Mouse (Mus musculus) heart, postnatal 0 days (tissue): ENCODE data around the gene Tnks2. TPM values are rescaled to one million over a fixed set of nuclear protein-coding genes. Genes with fewer than 3 reads are reported as not detected.

ENCODE experiments used
- ATAC-seq: fragments of 200-750 bp; cut with Nextera tagmentation; 2 replicates; pipeline ENCODE4 v1.8.0; 2017; ENCODE audit warnings: low read depth, moderate number of reproducible peaks, moderate library complexity; ENCODE audit not compliant: insufficient read depth
- DNase-seq: peaks from one replicate; pipeline ENCODE4 v3.0.0-alpha.2; 2016; ENCODE audit warnings: low spot score
- H3K27ac ChIP-seq: fragments of 300-500 bp; sonication (generic); 2 replicates; pipeline ENCODE4 v1.5.1; 2014; ENCODE audit warnings: low read depth, mild to moderate bottlenecking
- H3K27me3 ChIP-seq: fragments of 300-500 bp; sonication (generic); 2 replicates; pipeline ENCODE4 v1.6.1; 2014; ENCODE audit warnings: low read length, mixed read lengths; ENCODE audit not compliant: control insufficient read depth, insufficient read depth
- H3K36me3 ChIP-seq: fragments of 300-500 bp; sonication (generic); replicated peaks from 2 replicates; pipeline ENCODE4 v1.6.1; 2014; ENCODE audit warnings: low read length, mixed read lengths; ENCODE audit not compliant: control insufficient read depth, insufficient read depth
- H3K4me1 ChIP-seq: fragments of 300-500 bp; sonication (generic); 2 replicates; pipeline ENCODE4 v1.6.1; 2014; ENCODE audit warnings: antibody characterized with exemption; ENCODE audit not compliant: control insufficient read depth, insufficient read depth
- H3K4me2 ChIP-seq: fragments of 300-500 bp; sonication (generic); 2 replicates; pipeline ENCODE4 v1.6.1; 2014; ENCODE audit warnings: low read depth, mild to moderate bottlenecking, low read length, moderate library complexity
- H3K4me3 ChIP-seq: fragments of 300-500 bp; sonication (generic); 2 replicates; pipeline ENCODE4 v1.5.1; 2014; ENCODE audit warnings: low read depth, low read length
- H3K9ac ChIP-seq: fragments of 300-500 bp; sonication (generic); replicated peaks from 2 replicates; pipeline ENCODE4 v1.6.1; 2014; ENCODE audit warnings: low read depth, low read length, mixed read lengths
- H3K9me3 ChIP-seq: fragments of 300-500 bp; sonication (generic); replicated peaks from 2 replicates; pipeline ENCODE4 v1.6.1; 2016; ENCODE audit warnings: low read length; ENCODE audit not compliant: control insufficient read depth
- CTCF ChIP-seq: IDR thresholded peaks from 2 replicates; pipeline ENCODE4 v1.5.1; 2016; ENCODE audit warnings: antibody characterized with exemption, control low read depth, low read depth
- EP300 ChIP-seq: IDR thresholded peaks from 2 replicates; pipeline ENCODE4 v1.6.1; 2016; ENCODE audit warnings: antibody characterized with exemption, low read depth
- WGBS: fragments of 180-500 bp; shearing (Covaris S2); extraction: QIAGEN DNeasy Blood & Tissue Kit; methylation state at CpG from one replicate; pipeline ENCODE4 v1.1.7; 2014; 5-methylcytosine and 5-hydroxymethylcytosine counted together
- polyA plus RNA-seq: library from polyadenylated mRNA; unstranded; fragments of >200 nt; fragmentation: Nextera tagmentation; extraction: Ambion mirVana; gene quantifications from 2 replicates; pipeline ENCODE4 v1.2.1, GENCODE M21; 2015
- total RNA-seq: library from RNA; depleted of rRNA; stranded (reverse); fragments of >200 nt; gene quantifications from 2 replicates; pipeline ENCODE4 v1.2.3, GENCODE M21; 2014; ENCODE audit warnings: low replicate concordance

The Tnks2 gene
- total and polyA plus RNA-seq, 2 experiments from 2014 or later, result 19.8 to 84.8 TPM

- no peak overlapping the region for H3K9ac ChIP-seq
- H3K4me3 ChIP-seq, result no peak overlapping the region
- no peak for TF ChIP-seq EP300
- TF ChIP-seq CTCF, result no peak
- H3K36me3 ChIP-seq, result no peaks in the 10 kb centered on the region
- peaks cover 6% of the 10 kb centered on the region for H3K4me1 ChIP-seq
- H3K9me3 ChIP-seq, result no peaks in the 10 kb centered on the region
- DNase-seq, result no peak
- WGBS, result 77% methylated on average over 4 of the region's 4 CpGs
- no peaks in the 10 kb centered on the region for H3K27me3 ChIP-seq
- no peak overlapping the region for H3K4me2 ChIP-seq
- no peak for ATAC-seq
- H3K27ac ChIP-seq, result no peak overlapping the region
Measured at GRCm38 (mm10) chr19:36916206-36916605, 82.2 kb downstream of the Tnks2 start.

- no peak for ATAC-seq
- Histone ChIP-seq H3K4me2 (no peak overlapping the region), H3K27ac (no peak overlapping the region), H3K9ac (no peak overlapping the region), H3K27me3 (no peaks in the 10 kb centered on the region), H3K4me3 (no peak overlapping the region), H3K9me3 (no peaks in the 10 kb centered on the region), H3K36me3 (no peaks in the 10 kb centered on the region), H3K4me1 (peaks cover 6% of the 10 kb centered on the region)
- WGBS, result 81% methylated on average over 1 of the region's 1 CpGs
- DNase-seq, result no peak
- TF ChIP-seq CTCF, result no peak
- no peak for TF ChIP-seq EP300
Measured at GRCm38 (mm10) chr19:36916876-36917389, 82.9 kb downstream of the Tnks2 start.

GRCm38 (mm10) chr19:36918441-36919301, 84.6 kb downstream of the Tnks2 start:
- WGBS, result 0% methylated on average over 72 of the region's 85 CpGs
- H3K9me3 ChIP-seq, result no peaks in the 10 kb centered on the region

GRCm38 (mm10) chr19:36919466-36919865, 85.4 kb downstream of the Tnks2 start, which contains the start of gene Fgfbp3:
Gene Fgfbp3 (minus strand): TSS chr19:36919615.
- ATAC-seq (no peak), DNase-seq (no peak)
- Histone ChIP-seq H3K9ac (peak within 1 kb of the TSS; percentile 82), H3K27me3 (no peaks in the 10 kb centered on the region), H3K4me3 (peak within 1 kb of the TSS; percentile 95), H3K27ac (peak within 1 kb of the TSS; percentile 86), H3K4me2 (peak within 1 kb of the TSS; percentile 84), H3K36me3 (no peaks in the 10 kb centered on the region), H3K4me1 (peaks cover 6% of the 10 kb centered on the region), H3K9me3 (no peaks in the 10 kb centered on the region)
- WGBS, result 7% methylated on average over 12 of the region's 12 CpGs
- no peak for TF ChIP-seq CTCF
- TF ChIP-seq EP300, result no peak

More at GRCm38 (mm10) chr19:36918441-36919301, 84.6 kb downstream of the Tnks2 start:
- peak overlapping the region; percentile 86 for H3K27ac ChIP-seq
- H3K4me1 ChIP-seq, result peaks cover 6% of the 10 kb centered on the region
- H3K4me2 ChIP-seq, result peak overlapping the region; percentile 84
- H3K9ac ChIP-seq, result peak overlapping the region; percentile 82
- TF ChIP-seq EP300 (no peak), CTCF (peak; percentile 48)
- DNase-seq (peak; percentile 71), ATAC-seq (peak; percentile 91)
- no peaks in the 10 kb centered on the region for H3K27me3 ChIP-seq
- H3K36me3 ChIP-seq, result no peaks in the 10 kb centered on the region
- H3K4me3 ChIP-seq, result peak overlapping the region; percentile 95

- 23% methylated on average over 2 of the region's 2 CpGs for WGBS
- no peak for ATAC-seq
- peak; percentile 55 for TF ChIP-seq CTCF
- TF ChIP-seq EP300, result no peak
- H3K9ac ChIP-seq, result no peak overlapping the region
- no peaks in the 10 kb centered on the region for H3K27me3 ChIP-seq
- H3K36me3 ChIP-seq, result no peaks in the 10 kb centered on the region
- H3K4me3 ChIP-seq, result no peak overlapping the region
- no peak overlapping the region for H3K4me2 ChIP-seq
- peak; percentile 49 for DNase-seq
- H3K27ac ChIP-seq, result no peak overlapping the region
- no peaks in the 10 kb centered on the region for H3K9me3 ChIP-seq
- H3K4me1 ChIP-seq, result peaks cover 10% of the 10 kb centered on the region
Measured at GRCm38 (mm10) chr19:36922015-36922414, 88.0 kb downstream of the Tnks2 start.
